Mouse (Mus musculus) liver, embryonic 14.5 days (tissue): ENCODE results near the gene Sh3bgrl3. TPM values are rescaled to one million over a fixed set of nuclear protein-coding genes. Genes with fewer than 3 reads are reported as not detected.

Source experiments
- ATAC-seq: fragments of 200-750 bp; cut with Nextera tagmentation; 2 replicates; pipeline ENCODE4 v1.8.0; 2017; ENCODE audit warnings: moderate number of reproducible peaks, mild to moderate bottlenecking, moderate library complexity; ENCODE audit not compliant: insufficient read depth
- DNase-seq, 3 experiments: peaks; one replicate each; pipeline ENCODE4 v3.0.0-alpha.2; 2012 to 2013; ENCODE audit warnings: low read depth in 3 of 3, low spot score in 3 of 3
- H3K27ac ChIP-seq: fragments of 300-500 bp; sonication (generic); 2 replicates; pipeline ENCODE4 v1.5.1; 2014; ENCODE audit warnings: moderate library complexity, mild to moderate bottlenecking, control low read depth, inconsistent platforms
- H3K27me3 ChIP-seq: fragments of 300-500 bp; sonication (generic); 2 replicates; pipeline ENCODE4 v1.6.1; 2014; ENCODE audit warnings: mild to moderate bottlenecking, low read length, moderate library complexity; ENCODE audit not compliant: control insufficient read depth, insufficient read depth
- H3K36me3 ChIP-seq: fragments of 300-500 bp; sonication (generic); replicated peaks from 2 replicates; pipeline ENCODE4 v1.6.1; 2014; ENCODE audit warnings: low read depth; ENCODE audit not compliant: control insufficient read depth, insufficient read depth
- H3K4me1 ChIP-seq, 2 experiments: fragments of 200-500 bp in 1 of 2; fragments of 300-500 bp in 1 of 2; sonication (generic) in 1 of 2; replicated peaks; 2 replicates each; pipeline ENCODE4 v1.6.1; 2012 to 2014; ENCODE audit warnings: antibody characterized with exemption in 1 of 2, inconsistent platforms in 1 of 2, low read length in 1 of 2; ENCODE audit not compliant: control insufficient read depth in 2 of 2, insufficient read depth in 2 of 2
- H3K4me2 ChIP-seq: fragments of 300-500 bp; sonication (generic); 2 replicates; pipeline ENCODE4 v1.6.1; 2014; ENCODE audit warnings: low read depth, mild to moderate bottlenecking, control low read depth, moderate library complexity
- H3K4me3 ChIP-seq, 2 experiments: fragments of 200-500 bp in 1 of 2; fragments of 300-500 bp in 1 of 2; sonication (generic) in 1 of 2; 2 replicates each; pipeline ENCODE4 v1.5.1; 2012 to 2014; ENCODE audit warnings: low read depth in 2 of 2, low read length in 2 of 2, mild to moderate bottlenecking in 2 of 2, control low read depth in 1 of 2, inconsistent platforms in 1 of 2, moderate library complexity in 1 of 2; ENCODE audit not compliant: insufficient read depth in 1 of 2
- H3K9ac ChIP-seq: fragments of 300-500 bp; sonication (generic); replicated peaks from 2 replicates; pipeline ENCODE4 v1.6.1; 2014; ENCODE audit warnings: mild to moderate bottlenecking, control low read depth, moderate library complexity
- H3K9me3 ChIP-seq: fragments of 300-500 bp; sonication (generic); 2 replicates; pipeline ENCODE4 v1.6.1; 2016; ENCODE audit warnings: low read length, mixed read lengths; ENCODE audit not compliant: control insufficient read depth
- CTCF ChIP-seq: IDR thresholded peaks from 2 replicates; pipeline ENCODE4 v1.5.1; 2016; ENCODE audit warnings: antibody characterized with exemption, low read depth, control low read depth
- EP300 ChIP-seq: IDR thresholded peaks from 2 replicates; pipeline ENCODE4 v1.6.1; 2016; ENCODE audit warnings: antibody characterized with exemption, low read depth
- WGBS: fragments of 180-500 bp; shearing (Covaris S2); extraction: QIAGEN DNeasy Blood & Tissue Kit; methylation state at CpG from one replicate; pipeline ENCODE4 v1.1.7; 2014; ENCODE audit not compliant: insufficient replicate concordance; 5-methylcytosine and 5-hydroxymethylcytosine counted together
- polyA plus RNA-seq, 2 experiments: library from polyadenylated mRNA; depleted of rRNA in 1 of 2; stranded (reverse) in 1 of 2; unstranded in 1 of 2; fragments of >200 nt; fragmentation: Nextera tagmentation in 1 of 2; extraction: Ambion mirVana in 1 of 2; gene quantifications; 2 replicates each; pipeline versions ENCODE4 v1.2.1 to v1.2.3; 2012 to 2014

Gene Sh3bgrl3
- polyA plus RNA-seq, 2 experiments: 79.9 to 153 TPM

- H3K36me3 ChIP-seq: peaks cover 12% of the 10 kb centered on the region
- no peaks in the 10 kb centered on the region for H3K27me3 ChIP-seq
- H3K4me3 ChIP-seq: no peak overlapping the region
- ATAC-seq: no peak
- no peak overlapping the region for H3K9ac ChIP-seq
- H3K4me1 ChIP-seq: 0 out of 4 replicates have a peak, but pooled peaks cover 0 to 3% of the 10 kb centered on the region in 2 experiments
- no peak for DNase-seq
- H3K27ac ChIP-seq: no peak overlapping the region
- H3K4me2 ChIP-seq: no peak overlapping the region
- H3K9me3 ChIP-seq: no peaks in the 10 kb centered on the region
- TF ChIP-seq EP300 (no peak), CTCF (no peak)
- WGBS: 76% methylated on average over 8 of the region's 8 CpGs
Observed at GRCm38 (mm10) chr4:134156744-134157143, 28.2 kb upstream of the Sh3bgrl3 start.

GRCm38 (mm10) chr4:134155961-134156465 lies 27.4 kb upstream of the Sh3bgrl3 start:
- WGBS: 85% methylated on average over 10 of the region's 10 CpGs
- Histone ChIP-seq H3K9me3 (no peaks in the 10 kb centered on the region), H3K4me1 (0 out of 4 replicates have a peak, but pooled peaks cover 0 to 3% of the 10 kb centered on the region in 2 experiments), H3K4me3 (no peak overlapping the region), H3K27ac (no peak overlapping the region), H3K27me3 (no peaks in the 10 kb centered on the region), H3K9ac (no peak overlapping the region), H3K4me2 (no peak overlapping the region), H3K36me3 (peaks cover 15% of the 10 kb centered on the region)
- ATAC-seq (no peak), DNase-seq (no peak)
- TF ChIP-seq CTCF: no peak
- TF ChIP-seq EP300: no peak

GRCm38 (mm10) chr4:134155531-134155930 lies 26.9 kb upstream of the Sh3bgrl3 start:
- no peak for ATAC-seq
- Histone ChIP-seq H3K4me3 (no peak overlapping the region), H3K4me2 (no peak overlapping the region), H3K36me3 (peaks cover 15% of the 10 kb centered on the region), H3K27ac (no peak overlapping the region), H3K9ac (no peak overlapping the region), H3K27me3 (no peaks in the 10 kb centered on the region), H3K4me1 (0 out of 4 replicates have a peak, but pooled peaks cover 0 to 3% of the 10 kb centered on the region in 2 experiments), H3K9me3 (no peaks in the 10 kb centered on the region)
- TF ChIP-seq EP300: no peak
- no peak for TF ChIP-seq CTCF
- WGBS: 82% methylated on average over 6 of the region's 6 CpGs
- no peak for DNase-seq

- Histone ChIP-seq H3K4me2 (no peak overlapping the region), H3K36me3 (peaks cover 20% of the 10 kb centered on the region), H3K27ac (no peak overlapping the region), H3K4me3 (no peak overlapping the region), H3K4me1 (0 out of 4 replicates have a peak, but pooled peaks cover 0 to 3% of the 10 kb centered on the region in 2 experiments), H3K9ac (no peak overlapping the region), H3K27me3 (no peaks in the 10 kb centered on the region), H3K9me3 (no peaks in the 10 kb centered on the region)
- TF ChIP-seq CTCF (no peak), EP300 (no peak)
- ATAC-seq (no peak), DNase-seq (no peak)
- WGBS: 85% methylated on average over 3 of the region's 3 CpGs
Observed at GRCm38 (mm10) chr4:134154354-134154753, 25.8 kb upstream of the Sh3bgrl3 start.

GRCm38 (mm10) chr4:134153656-134154055 lies 25.1 kb upstream of the Sh3bgrl3 start:
- no peaks in the 10 kb centered on the region for H3K9me3 ChIP-seq
- TF ChIP-seq EP300: no peak
- TF ChIP-seq CTCF: no peak
- no peaks in the 10 kb centered on the region for H3K27me3 ChIP-seq
- H3K36me3 ChIP-seq: peaks cover 26% of the 10 kb centered on the region
- no peak overlapping the region for H3K4me3 ChIP-seq
- WGBS: 83% methylated on average over 3 of the region's 3 CpGs
- no peak for DNase-seq
- no peaks in the 10 kb centered on the region for H3K4me1 ChIP-seq
- no peak overlapping the region for H3K9ac ChIP-seq
- H3K27ac ChIP-seq: no peak overlapping the region
- no peak overlapping the region for H3K4me2 ChIP-seq
- ATAC-seq: no peak
